Mouse (Mus musculus): ENCODE measurements around the gene Tmem184a. TPM values are rescaled to one million over a fixed set of nuclear protein-coding genes. Genes with fewer than 3 reads are reported as not detected.

Tmem184a gene
- under 1 TPM; 0.35 to 0.53 TPM for total RNA-seq (2021)
- long read RNA-seq, experiment 1: 0 reads
- long read RNA-seq, experiment 2: 0 reads

GRCm38 (mm10) chr5:139819538-139820181 is at the start of gene Tmem184a:
Tmem184a (minus strand) TSS chr5:139819917.
- no peak for DNase-seq (ENCODE audit: low spot score in 2 of 2)

GRCm38 (mm10) chr5:139862759-139863158 is 43.0 kb upstream of the Tmem184a start:
- no peak for DNase-seq (ENCODE audit: low spot score in 2 of 2)

GRCm38 (mm10) chr5:139860328-139861104 is 40.8 kb upstream of the Tmem184a start:
- DNase-seq (ENCODE audit: low spot score in 2 of 2): no peak

GRCm38 (mm10) chr5:139849626-139850320 is 30.1 kb upstream of the Tmem184a start:
- no peak for DNase-seq (ENCODE audit: low spot score in 2 of 2)

- no peak for DNase-seq (ENCODE audit: low spot score in 2 of 2)
Observed at GRCm38 (mm10) chr5:139839142-139839541, 19.4 kb upstream of the Tmem184a start.

GRCm38 (mm10) chr5:139838476-139838892 is 18.8 kb upstream of the Tmem184a start:
- peak; percentile 28 to 73 for DNase-seq (ENCODE audit: low spot score in 2 of 2)

- no peak for DNase-seq (ENCODE audit: low spot score in 2 of 2)
Observed at GRCm38 (mm10) chr5:139835706-139836105, 16.0 kb upstream of the Tmem184a start.

- no peak for DNase-seq (ENCODE audit: low spot score in 2 of 2)
Observed at GRCm38 (mm10) chr5:139832125-139832524, 12.4 kb upstream of the Tmem184a start.

- DNase-seq (ENCODE audit: low spot score in 2 of 2): no peak
Observed at GRCm38 (mm10) chr5:139830734-139831133, 11.0 kb upstream of the Tmem184a start.

GRCm38 (mm10) chr5:139829384-139829783 is 9.7 kb upstream of the Tmem184a start:
- peak; percentile 20 to 39 for DNase-seq (ENCODE audit: low spot score in 2 of 2)

- DNase-seq (ENCODE audit: low spot score in 2 of 2): no peak
Observed at GRCm38 (mm10) chr5:139827593-139827992, 7.9 kb upstream of the Tmem184a start.

- peak; percentile 82 to 90 for DNase-seq (ENCODE audit: low spot score in 2 of 2)
Observed at GRCm38 (mm10) chr5:139826357-139827055, 6.8 kb upstream of the Tmem184a start, which contains the start of the genes Gm26938 and Psmg3. Gm26938 (minus strand) TSS chr5:139826407. Psmg3 (minus strand) TSS chr5:139826885.

- DNase-seq (ENCODE audit: low spot score in 2 of 2): no peak
Observed at GRCm38 (mm10) chr5:139825947-139826346, 6.2 kb upstream of the Tmem184a start.

- no peak for DNase-seq (ENCODE audit: low spot score in 2 of 2)
Observed at GRCm38 (mm10) chr5:139824531-139824930, 4.8 kb upstream of the Tmem184a start.

GRCm38 (mm10) chr5:139821466-139822459 is 2.0 kb upstream of the Tmem184a start:
- DNase-seq (ENCODE audit: low spot score in 2 of 2): no peak

GRCm38 (mm10) chr5:139818801-139819200 is 916 bp downstream of the Tmem184a start:
- DNase-seq (ENCODE audit: low spot score in 2 of 2): peak in 1 of 2 experiments; percentile 46

GRCm38 (mm10) chr5:139818056-139818455 is 1.7 kb downstream of the Tmem184a start:
- DNase-seq (ENCODE audit: low spot score in 2 of 2): no peak

GRCm38 (mm10) chr5:139817292-139817691 is 2.4 kb downstream of the Tmem184a start:
- no peak for DNase-seq (ENCODE audit: low spot score in 2 of 2)

- no peak for DNase-seq (ENCODE audit: low spot score in 2 of 2)
Observed at GRCm38 (mm10) chr5:139816445-139816844, 3.3 kb downstream of the Tmem184a start.

GRCm38 (mm10) chr5:139815964-139816363 is 3.8 kb downstream of the Tmem184a start:
- DNase-seq (ENCODE audit: low spot score in 2 of 2): no peak

Measured in left cerebral cortex, adult 18-20 months (tissue).